Mouse (Mus musculus) ES-CJ7 (cell line): ENCODE measurements around the gene Hba-a2.
"Not testable (repeated sequence)": the region's sequence is repeated elsewhere in the genome, so short reads cannot be mapped to it uniquely, and the experiment has no call there.

ENCODE experiments used
- DNase-seq: peaks from one replicate; pipeline ENCODE4 v3.0.0; 2011; ENCODE audit warnings: low read depth, low spot score

Hba-a2 gene

GRCm38 (mm10) chr11:32283091-32283777 is 13.1 kb upstream of the Hba-a2 start, which contains the start of gene Hba-a1:
Gene Hba-a1 (plus strand): TSS chr11:32283511.
- DNase-seq, result not testable (repeated sequence)

GRCm38 (mm10) chr11:32284582-32284981 is 11.7 kb upstream of the Hba-a2 start:
- DNase-seq, result not testable (repeated sequence)

- no peak for DNase-seq
Measured at GRCm38 (mm10) chr11:32285031-32285775, 11.1 kb upstream of the Hba-a2 start.

- not testable (repeated sequence) for DNase-seq
Measured at GRCm38 (mm10) chr11:32285887-32286286, 10.4 kb upstream of the Hba-a2 start.

GRCm38 (mm10) chr11:32286695-32287492 is 9.4 kb upstream of the Hba-a2 start, which contains the start of gene Hbq1b:
Gene Hbq1b (plus strand): TSS chr11:32286965.
- peak; percentile 64 for DNase-seq

- DNase-seq, result peak; percentile 19
Measured at GRCm38 (mm10) chr11:32287493-32287825, 8.8 kb upstream of the Hba-a2 start.

- not testable (repeated sequence) for DNase-seq
Measured at GRCm38 (mm10) chr11:32292819-32293218, 3.5 kb upstream of the Hba-a2 start.

GRCm38 (mm10) chr11:32293479-32293878 is 2.8 kb upstream of the Hba-a2 start:
- not testable (repeated sequence) for DNase-seq

- DNase-seq, result not testable (repeated sequence)
Measured at GRCm38 (mm10) chr11:32297417-32297816, 1.1 kb downstream of the Hba-a2 start.

GRCm38 (mm10) chr11:32297866-32298531 is 1.7 kb downstream of the Hba-a2 start:
- DNase-seq, result no peak

GRCm38 (mm10) chr11:32298532-32298918 is 2.2 kb downstream of the Hba-a2 start:
- no peak for DNase-seq

- DNase-seq, result peak; percentile 52
Measured at GRCm38 (mm10) chr11:32299865-32300264, 3.6 kb downstream of the Hba-a2 start, which contains the start of gene Hbq1a. Gene Hbq1a (plus strand): TSS chr11:32300069.

- DNase-seq, result peak; percentile 21
Measured at GRCm38 (mm10) chr11:32300279-32301267, 4.3 kb downstream of the Hba-a2 start.

- DNase-seq, result no peak
Measured at GRCm38 (mm10) chr11:32301506-32301905, 5.2 kb downstream of the Hba-a2 start.

- DNase-seq, result no peak
Measured at GRCm38 (mm10) chr11:32302824-32303419, 6.6 kb downstream of the Hba-a2 start.

- no peak for DNase-seq
Measured at GRCm38 (mm10) chr11:32303455-32303854, 7.2 kb downstream of the Hba-a2 start.

GRCm38 (mm10) chr11:32307006-32307405 is 10.7 kb downstream of the Hba-a2 start:
- DNase-seq, result no peak

- DNase-seq, result no peak
Measured at GRCm38 (mm10) chr11:32309446-32309845, 13.2 kb downstream of the Hba-a2 start.

- no peak for DNase-seq
Measured at GRCm38 (mm10) chr11:32309928-32310327, 13.6 kb downstream of the Hba-a2 start.

GRCm38 (mm10) chr11:32316009-32316408 is 19.7 kb downstream of the Hba-a2 start:
- DNase-seq, result no peak
